Mouse (Mus musculus): ENCODE measurements at regions not wholly inside any gene's neighbourhood (a gene's known extent, or its start where the extent isn't known, plus 50 kb on each side); places are given as distances from the start of the nearest gene placed in this dataset.

GRCm38 (mm10) chr14:47862556-47862955, 214.3 kb downstream of the Ktn1 start:
- DNase-seq: no peak

GRCm38 (mm10) chr14:47863067-47863466, 214.8 kb downstream of the Ktn1 start:
- DNase-seq: peak; percentile 29 to 41

DNA sequence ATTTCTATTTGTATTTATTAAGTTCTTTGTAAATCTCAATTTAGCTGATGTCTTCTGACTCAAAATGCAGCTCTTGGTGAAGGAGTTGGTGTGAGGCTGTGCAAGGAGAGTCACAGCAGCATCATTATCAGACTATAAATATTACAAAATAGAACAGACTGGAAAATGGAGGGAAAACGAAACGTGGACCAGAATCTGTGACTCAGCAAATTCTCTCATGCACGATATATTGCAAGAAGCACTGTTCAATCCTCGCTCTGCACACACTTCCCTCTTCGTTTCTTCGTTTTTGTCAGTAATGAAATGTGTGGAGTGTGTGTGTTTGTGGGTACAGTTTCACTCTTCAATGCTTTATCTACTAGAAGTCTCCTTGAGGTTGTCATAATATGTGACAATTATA, 215.5 kb downstream of the Ktn1 start:
- DNase-seq: no peak

GRCm38 (mm10) chr14:47867017-47867416, 218.8 kb downstream of the Ktn1 start:
- DNase-seq: no peak

DNA sequence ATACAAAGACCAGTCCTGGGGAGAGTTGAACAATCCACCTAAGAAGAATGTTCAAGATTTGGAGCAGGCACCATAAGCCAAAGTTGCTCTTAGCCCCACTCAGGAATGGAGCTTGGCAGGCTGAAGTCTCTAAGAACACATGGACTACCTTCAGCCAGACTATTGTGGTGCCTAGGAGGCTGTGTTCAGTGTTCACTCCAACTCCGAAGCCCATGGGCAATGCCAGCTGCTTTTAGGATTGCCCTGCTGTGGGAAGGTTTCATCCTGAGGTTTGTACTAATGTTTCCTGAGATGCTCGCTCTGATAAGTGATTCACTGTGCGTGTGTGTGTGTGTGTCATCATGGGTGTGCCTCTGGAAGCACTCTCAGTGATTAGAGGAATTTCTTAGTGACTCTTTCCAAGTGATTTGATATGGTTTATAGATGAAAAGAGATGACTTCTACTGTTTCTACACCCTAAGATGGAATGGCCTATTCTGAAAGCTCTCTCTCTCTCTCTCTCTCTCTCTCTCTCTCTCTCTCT, 220.1 kb downstream of the Ktn1 start:
- no peak for DNase-seq

GRCm38 (mm10) chr14:47876585-47876984, 228.3 kb downstream of the Ktn1 start:
- DNase-seq: no peak

- DNase-seq: no peak
Observed at GRCm38 (mm10) chr14:47877167-47877566, 228.9 kb downstream of the Ktn1 start.

GRCm38 (mm10) chr14:47877771-47878443, 229.7 kb downstream of the Ktn1 start:
- DNase-seq: no peak

DNA sequence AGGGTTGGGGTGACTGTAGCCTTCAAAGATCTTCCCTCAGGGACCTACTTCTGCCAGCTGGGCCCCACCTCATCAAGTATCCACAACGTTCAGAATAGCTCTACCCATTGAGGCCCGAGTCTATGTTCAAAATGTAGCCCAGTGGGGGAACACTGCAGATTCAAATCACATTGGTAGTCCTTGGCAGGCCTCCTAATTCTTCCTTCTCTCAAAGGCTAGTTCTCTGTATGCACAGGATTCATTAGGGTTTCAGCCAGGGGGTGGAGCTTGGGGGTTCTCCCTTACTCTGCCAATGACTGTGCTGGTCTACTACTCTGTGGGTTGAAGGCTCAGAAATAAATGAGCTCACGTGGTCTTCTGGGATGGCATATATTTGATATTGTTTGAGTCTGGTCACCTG, 235.3 kb upstream of the Peli2 start:
- peak in 1 of 2 experiments; percentile 13 for DNase-seq

GRCm38 (mm10) chr14:47890251-47891198, 230.1 kb upstream of the Peli2 start:
- no peak for DNase-seq

DNA sequence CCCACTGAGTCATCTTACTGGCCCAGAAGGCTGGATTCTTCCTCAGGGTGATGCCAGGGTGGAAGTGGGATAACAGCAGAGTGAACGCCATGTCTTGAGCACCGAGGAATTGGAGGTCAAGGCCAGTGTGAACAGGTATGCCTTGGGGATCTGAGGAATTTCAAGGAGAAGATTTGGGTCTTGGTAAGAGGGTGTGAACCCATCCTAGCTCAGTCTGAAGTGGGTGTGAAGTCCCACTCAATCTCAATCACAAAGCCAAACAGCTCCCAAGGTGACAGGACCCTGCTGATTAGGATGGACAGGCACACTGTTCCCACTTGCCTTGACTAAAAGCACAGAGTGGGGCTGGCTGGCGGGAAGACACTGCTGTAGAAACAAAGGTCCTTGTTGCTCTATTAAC, 224.0 kb upstream of the Peli2 start:
- no peak for DNase-seq

DNA sequence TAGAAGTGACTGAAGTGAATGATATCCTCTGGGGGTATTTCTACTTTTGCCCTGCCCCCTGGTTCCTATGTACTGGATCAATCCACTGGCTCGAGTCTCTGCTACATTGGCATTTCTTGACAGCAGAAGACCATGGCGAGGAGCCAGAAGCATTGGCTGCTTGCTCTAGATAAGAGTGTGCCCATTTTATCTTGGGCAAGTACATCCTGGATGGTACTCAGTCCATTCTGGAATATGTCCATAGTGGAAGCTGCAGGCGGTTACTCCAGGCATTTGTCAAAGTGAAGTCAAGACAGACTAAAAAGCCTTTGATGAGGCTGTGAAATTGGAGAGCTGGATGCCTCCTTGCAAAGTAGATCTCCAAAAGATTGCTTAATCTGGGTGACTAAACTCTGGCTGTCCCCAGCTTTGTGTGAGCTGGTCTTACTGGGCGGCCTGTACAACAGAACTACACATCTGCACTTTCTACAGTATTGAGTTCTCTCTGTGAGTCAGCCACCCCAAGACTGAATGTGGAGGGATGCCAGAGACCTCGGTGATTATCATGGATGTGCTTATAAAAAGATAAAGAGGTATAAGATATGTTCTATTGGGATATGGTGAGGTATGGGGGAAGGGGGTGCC, 222.6 kb upstream of the Peli2 start:
- DNase-seq: no peak

- no peak for DNase-seq
Observed at GRCm38 (mm10) chr14:47898605-47899004, 222.0 kb upstream of the Peli2 start.

DNA sequence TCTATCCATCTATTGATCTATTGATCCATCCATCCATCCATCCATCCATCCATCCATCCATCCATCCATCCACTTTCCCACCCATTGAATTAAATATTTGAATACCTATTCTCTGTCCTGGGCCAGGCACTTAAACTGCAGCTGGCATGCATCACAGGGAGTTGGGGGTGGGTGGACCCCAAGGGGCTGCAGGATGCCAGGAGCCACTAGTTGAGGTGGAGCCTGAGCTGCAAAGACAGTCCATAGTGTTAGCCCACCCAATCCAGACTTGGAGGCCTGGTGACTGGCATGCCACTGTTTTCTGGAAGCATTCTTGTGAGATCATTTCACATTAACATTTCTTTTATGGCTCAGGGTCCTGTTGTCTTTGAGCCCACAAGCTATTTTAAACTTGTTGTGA, 215.3 kb upstream of the Peli2 start:
- no peak for DNase-seq

- DNase-seq: no peak
Observed at GRCm38 (mm10) chr14:47909129-47909528, 211.5 kb upstream of the Peli2 start.

DNA sequence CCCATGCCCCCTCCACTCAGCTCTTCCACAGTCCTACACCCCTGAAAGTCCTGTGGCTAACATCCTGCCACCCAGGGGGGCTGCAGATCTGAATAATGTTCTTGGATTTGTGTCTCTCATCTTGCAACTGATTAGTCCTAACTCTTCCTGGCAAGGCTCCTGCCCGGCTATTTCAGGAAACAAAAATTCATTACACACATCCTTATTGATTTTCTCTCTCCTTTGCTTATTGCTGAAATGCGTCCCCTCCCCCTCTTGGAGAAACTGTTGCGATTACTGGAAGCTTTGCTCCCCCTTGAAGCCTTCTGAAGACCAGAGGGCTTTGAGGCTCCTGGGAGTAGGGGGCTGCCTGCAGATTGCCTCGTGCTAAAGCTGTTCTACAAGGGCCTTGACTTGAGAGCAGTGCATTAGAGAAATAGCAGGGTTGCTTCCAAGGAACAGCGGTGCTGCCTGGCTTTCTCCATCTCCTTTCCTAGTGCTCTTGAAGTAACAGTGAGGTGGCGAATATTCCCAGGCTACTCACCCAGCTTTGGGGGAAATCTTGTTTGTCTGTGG, 209.8 kb upstream of the Peli2 start:
- no peak for DNase-seq

GRCm38 (mm10) chr14:47911546-47912545, 208.8 kb upstream of the Peli2 start:
- DNase-seq: peak; percentile 70 to 75

- no peak for DNase-seq
Observed at GRCm38 (mm10) chr14:47915621-47916020, 205.0 kb upstream of the Peli2 start.

- DNase-seq: no peak
Observed at GRCm38 (mm10) chr14:47920638-47921347, 199.8 kb upstream of the Peli2 start.

- no peak for DNase-seq
Observed at GRCm38 (mm10) chr14:47921811-47922277, 198.8 kb upstream of the Peli2 start.

DNA sequence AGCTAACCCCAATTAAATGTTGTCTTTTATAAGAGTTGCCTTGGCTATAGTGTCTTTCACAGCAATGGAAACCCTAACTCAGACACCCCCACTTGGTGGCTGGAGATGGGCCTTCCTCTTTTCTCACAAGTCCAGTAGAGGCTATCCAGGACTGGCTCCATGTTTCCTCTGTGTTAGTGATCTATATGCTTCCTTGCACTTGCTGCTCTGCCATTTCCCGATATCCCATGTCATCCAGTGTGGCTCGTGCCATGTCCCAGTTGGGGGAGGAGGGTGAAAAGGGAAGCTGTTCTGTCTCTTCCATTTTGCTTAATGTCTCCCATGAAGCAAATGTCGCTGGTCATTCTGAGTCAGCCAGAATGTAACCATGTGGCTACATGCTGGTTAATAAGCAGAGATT, 194.2 kb upstream of the Peli2 start:
- no peak for DNase-seq

Measured in layer of hippocampus, postnatal 36 days (tissue).